Mouse (Mus musculus): ENCODE measurements around the gene 2310033P09Rik.
A peak's percentile ranks its signal among the peaks of the same experiment; 100 is the strongest.

- TF ChIP-seq TAL1 (IDR thresholded peaks at IDR 0.05; ENCODE audit: low read length) (no peak), GATA1 (IDR thresholded peaks at IDR 0.05; ENCODE audit: low read length) (peak; percentile 47; the same call in 1 of the 2 replicates)
These were observed at the start of gene 2310033P09Rik for GRCm38 (mm10) chr11:59208153-59208831.

Data from erythroblast, embryonic 14.5 days (primary cell).